Mouse (Mus musculus) frontal cortex, postnatal 25 days (tissue): ENCODE results near the gene Saxo1.

Source experiments
- DNase-seq, 2 experiments: peaks; one replicate each; pipeline ENCODE4 v3.0.0; 2022; ENCODE audit warnings: low spot score in 2 of 2

The Saxo1 gene

DNA sequence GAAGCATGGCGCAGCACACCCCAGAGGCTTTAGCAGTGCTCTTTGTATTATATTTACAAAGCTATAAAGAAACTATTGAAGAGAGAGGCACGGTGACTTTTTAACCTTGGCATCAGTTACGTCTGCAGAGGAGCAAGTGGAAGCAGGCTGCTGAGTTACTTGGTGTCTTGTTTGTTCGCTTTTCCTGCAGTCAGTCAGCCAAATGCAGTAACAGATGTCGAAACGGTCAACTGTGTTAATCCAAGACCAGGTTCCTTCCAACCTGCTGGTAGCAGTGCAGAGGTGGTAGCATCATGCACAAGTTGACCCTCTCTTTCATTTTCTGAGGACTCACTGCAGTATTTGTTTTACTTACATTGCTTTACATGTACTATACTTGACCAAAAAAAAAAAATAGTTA lies 135.5 kb downstream of the Saxo1 start:
- no peak for DNase-seq

DNA sequence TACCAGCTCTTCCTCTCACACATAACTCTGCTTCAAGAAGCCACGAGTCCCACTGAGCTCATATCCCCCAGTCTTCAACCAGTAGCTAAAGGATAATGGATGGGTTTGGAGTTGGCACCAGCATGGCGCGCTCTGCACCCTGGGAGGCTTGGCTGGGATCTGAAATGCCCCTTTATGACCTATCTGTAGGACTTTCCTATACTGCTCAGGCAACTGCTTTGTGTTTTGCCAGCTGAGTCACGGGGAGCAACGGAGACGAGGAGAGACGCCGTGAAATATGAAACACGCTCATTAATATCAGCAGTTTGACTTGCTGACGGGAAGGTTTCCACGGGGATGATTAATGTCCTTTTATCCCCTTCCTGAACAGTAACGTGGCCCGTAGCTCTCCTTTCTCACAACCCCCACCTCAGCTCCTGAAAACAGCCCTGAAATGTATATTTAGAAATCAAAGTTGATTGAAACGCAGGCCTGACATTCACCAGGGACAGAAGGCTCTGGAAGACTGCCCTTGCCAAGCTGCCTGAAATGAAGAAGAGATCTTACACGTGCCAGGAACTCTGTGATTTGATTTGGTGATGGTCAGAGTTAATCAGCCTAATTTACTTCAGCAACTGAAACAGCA lies 141.6 kb downstream of the Saxo1 start:
- DNase-seq: no peak

DNA sequence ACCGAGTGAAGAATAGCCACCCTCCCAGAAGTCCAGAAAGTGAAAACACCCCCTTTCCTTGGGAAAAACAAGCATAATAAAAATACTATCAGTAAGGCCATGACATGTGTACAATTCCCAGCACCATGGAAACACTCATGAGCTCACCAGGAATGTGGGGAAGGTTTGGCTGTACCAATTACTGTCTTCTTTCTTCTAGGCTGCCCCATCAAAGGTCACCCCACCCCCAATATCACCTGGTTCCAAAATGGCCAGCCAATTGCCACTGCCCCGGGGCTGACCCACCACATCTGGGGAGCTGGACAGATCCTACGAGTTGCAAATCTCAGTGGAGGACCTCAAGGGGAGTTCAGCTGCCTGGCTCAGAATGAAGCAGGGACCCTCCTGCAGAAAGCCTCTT lies 144.7 kb downstream of the Saxo1 start:
- DNase-seq: no peak

DNA sequence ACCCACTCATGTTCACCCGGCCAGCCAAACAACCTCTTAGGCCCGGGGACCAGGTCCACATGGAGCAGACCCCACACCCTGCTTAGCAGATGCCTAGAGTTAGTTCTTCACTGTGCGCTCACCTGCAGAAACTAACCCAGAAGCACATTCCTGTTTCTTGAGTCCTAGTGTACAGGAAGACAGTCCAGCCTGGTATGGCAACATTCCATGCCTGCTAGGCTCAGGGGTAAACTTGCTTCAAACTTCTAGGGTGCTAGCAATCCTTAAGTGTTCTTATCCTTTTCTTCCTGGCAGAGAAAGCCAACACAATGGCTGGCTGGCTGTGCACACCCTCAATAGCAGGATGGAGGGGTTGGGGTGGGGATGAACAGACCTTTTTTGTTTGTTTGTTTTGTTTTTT lies 147.2 kb downstream of the Saxo1 start:
- DNase-seq: no peak

DNA sequence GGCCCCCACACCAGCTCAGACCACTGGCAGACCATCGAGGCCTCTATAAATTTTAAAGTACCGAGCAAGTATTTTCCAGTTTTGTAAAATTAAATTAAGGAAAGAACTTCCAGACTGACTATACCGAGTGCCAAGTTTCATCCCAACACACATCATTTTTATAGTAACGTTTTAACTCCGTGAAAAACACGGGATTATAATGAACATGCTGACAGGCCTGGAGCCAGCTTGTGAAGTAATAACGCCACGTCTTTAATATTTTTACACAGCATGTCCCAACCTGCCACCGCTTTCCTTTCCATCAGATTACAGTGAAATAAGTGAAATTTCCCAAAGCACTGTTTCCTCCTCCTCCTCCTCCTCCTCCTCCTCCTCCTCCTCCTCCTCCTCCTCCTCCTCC lies 149.7 kb downstream of the Saxo1 start:
- DNase-seq: no peak

DNA sequence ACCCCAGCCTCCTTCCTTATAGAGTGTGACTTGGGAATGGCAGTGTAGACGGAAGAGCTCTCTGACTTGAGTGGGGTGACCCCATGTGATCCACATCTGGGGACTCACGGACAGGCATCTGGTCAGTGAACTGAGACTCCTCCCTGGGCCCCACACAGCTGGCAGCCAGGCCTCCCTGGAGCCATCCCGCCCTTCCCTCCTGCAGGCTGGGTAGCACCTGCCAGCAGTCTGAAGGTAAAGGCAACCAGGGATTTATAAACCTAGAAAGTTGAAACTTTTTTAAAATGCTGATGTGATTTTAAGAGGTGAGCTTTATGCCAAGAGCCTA lies 151.0 kb downstream of the Saxo1 start:
- DNase-seq: no peak

DNA sequence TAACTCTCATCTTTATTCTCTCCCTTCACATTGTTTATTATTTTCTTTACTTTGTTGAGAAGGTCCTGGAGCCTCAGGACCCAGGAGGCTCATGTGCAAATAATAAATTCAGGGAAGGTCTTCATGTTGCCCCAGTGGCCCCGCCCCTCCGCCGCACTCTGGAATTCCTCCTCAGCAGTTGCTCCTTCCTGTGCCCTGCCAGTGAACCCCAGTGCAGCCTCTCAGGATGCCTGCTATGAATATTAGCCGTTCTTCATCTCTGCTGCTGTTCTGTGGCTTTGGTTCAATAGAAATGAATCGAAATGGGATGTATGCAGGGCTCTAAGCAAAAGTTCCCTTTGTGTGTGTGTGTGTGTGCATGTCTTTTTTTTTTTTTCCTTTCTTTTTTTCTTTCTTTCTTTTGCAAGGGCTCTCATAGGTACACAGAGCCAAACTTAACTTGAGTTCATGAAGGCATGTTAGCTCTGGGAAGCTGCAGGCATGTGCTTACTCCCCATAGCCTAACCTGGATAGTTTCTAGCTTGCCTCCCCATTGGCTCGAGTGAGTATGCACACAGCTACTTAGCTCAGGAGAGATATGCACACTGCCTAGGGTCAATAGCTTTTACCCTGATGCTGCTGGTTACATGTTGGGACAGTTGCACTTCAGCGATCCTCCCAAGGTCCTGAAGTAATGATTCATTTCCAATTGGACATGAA lies 151.5 kb downstream of the Saxo1 start:
- DNase-seq: no peak

DNA sequence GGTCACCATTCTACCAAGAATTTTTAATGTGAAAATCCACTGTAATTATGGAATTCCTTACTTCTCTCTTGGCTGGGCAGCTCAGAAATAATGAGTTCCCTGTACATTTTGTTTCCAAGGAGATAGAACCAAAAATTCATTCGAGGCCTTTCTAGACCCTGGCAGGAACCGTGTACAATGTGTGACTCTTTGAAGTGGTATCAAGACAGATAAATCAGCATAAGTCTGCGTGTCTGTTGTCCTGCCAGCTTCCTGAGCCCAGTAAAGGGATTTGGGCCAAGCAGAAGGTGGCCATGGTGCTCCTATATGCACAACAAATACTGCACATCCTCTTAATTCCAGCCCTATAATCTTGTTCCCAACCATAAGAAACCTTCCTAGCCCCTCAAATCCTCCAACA lies 157.0 kb downstream of the Saxo1 start:
- DNase-seq: no peak

DNA sequence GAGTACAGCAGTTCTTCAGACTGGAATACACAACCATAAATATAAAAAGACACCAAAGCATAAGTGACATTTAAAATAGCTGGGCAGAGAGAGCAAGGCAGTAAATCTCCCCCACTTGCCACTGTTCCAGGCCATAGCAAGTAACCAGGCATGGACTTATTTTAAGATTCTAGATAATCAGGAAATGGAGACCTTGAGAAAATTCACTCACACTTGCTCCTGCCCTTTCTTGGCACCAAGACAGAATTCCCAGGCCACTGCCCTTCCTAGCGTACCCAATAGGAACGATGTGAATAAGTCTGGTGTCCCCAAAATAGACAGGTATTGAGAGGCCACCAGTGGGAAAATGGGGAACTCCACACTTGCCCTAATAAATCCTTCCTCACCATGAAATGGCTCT lies 160.7 kb downstream of the Saxo1 start:
- no peak for DNase-seq

DNA sequence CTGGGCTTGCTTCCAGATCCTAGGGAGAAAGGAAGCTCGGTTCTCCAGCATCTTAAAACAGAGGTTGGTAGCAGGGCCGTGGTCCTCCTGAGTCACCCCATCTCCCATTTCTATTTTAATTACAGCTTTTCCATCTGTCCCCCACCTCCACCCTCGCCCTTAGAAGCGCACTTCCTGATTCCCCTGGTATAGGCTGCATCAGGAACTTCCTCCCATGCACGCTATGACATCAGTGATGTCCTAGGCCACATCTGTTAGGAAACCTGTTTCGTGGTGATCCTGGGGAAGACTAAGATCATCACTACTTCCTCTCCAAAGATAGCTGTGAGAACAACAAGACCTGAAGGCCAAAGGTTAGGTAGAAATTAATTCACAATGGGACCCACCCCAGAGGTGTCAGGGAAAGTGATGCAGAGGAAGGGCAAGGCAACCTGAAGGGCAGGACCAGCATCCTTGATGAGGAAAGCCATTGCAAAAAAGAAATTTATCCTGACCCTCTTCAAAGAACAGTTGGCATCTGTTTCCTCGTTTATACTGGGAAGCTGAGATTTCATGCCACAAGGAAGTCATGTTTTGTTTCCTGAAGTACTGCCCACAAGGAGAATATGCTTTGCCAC lies 161.3 kb downstream of the Saxo1 start:
- DNase-seq: no peak

DNA sequence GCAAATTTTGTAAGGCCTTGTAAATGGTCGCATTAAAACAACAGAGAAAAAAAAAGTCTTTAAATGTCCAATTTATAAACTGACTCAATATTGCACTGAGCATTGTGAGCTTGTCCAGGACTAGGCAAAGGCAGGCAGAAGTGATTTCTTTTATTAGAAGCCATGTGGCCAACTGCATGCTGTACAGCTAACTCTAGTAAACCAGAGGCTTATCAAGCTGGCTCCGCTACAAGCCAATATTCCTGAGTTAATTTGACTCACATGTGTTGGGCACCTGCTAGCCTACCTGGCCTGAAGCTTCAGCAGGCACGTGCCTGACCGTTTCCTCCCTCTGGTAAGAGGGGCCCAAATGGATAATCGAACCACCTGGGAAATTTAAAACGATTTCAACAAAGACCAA lies 162.5 kb downstream of the Saxo1 start:
- no peak for DNase-seq
